Mouse (Mus musculus): Measurements from ENCODE around the gene Mthfr.

The Mthfr gene

DNA sequence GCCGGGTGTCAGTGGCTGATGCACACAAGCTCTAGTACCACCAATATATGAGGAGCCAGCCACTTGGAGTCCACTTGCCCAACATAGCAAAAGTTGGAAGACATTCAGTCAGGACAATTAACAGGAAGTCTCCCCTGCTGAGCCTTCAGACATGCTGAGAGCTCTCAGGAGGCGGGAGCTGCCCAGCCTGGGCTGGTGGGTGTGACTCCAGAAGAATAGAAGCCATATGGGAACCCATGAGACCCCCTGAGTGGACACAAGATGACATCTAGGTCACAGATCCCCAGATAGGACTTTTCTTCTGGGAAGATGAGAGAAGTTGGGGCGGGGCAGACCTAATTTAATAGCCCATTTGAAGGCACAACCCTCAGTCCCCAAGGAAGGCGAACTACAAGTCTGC lies 50.3 kb downstream of the Mthfr start:
- no peak for DNase-seq (ENCODE audit: low read depth, low spot score)

DNA sequence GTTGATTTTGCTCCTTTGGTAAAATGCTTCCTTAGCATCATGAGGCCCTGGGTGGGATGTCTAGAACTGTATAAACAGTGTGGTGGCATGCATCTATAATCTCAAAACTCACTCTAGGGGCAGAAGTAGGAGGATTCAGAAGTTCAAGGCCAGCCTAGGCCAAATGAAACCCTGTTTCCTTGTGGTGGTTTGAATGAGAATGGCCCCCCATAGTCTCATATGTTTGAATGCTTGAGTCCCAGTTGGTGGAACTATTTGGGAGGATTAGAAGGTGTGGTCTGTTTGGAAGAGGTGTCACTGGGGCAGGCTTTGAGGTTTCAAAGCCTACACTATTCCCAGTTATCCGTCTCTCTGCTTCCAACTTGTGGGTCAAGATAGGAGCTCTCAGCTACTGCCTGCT lies 52.3 kb downstream of the Mthfr start:
- no peak for DNase-seq (ENCODE audit: low read depth, low spot score)

DNA sequence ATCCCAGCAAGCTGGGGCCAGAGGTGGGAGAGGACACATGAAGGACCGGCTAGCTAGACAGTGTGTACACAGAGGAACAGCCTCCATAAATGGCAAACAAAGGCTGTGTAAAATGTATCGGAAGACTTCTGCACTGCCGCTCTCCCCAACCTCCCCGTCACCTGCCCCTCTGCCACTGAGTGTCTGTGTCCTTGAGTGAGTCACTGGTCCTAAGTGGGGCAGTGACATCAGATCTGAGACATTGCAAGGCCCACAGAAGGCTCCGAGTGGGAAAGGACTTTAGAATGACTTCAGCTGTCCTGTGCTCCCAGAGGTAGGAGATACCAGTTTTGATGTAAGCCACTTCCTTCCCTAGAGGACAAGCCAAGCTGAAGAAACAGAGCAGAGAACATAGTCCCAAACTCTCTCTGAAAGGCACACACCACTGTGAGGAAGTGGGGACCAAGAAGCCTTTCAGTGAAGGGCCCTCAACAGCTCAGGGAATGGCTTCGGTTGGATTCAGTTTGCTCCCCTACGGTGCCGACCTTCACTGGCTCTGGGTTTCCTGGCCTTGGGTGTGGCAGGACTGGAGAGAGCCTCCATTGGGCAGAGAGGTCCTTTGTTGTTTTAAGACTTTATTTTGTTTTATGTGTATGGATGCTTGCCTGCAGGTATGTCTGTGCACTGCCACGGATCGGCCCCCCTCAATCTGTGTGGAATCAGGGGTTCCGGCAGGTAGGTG lies 53.8 kb downstream of the Mthfr start:
- DNase-seq (ENCODE audit: low read depth, low spot score), result no peak

DNA sequence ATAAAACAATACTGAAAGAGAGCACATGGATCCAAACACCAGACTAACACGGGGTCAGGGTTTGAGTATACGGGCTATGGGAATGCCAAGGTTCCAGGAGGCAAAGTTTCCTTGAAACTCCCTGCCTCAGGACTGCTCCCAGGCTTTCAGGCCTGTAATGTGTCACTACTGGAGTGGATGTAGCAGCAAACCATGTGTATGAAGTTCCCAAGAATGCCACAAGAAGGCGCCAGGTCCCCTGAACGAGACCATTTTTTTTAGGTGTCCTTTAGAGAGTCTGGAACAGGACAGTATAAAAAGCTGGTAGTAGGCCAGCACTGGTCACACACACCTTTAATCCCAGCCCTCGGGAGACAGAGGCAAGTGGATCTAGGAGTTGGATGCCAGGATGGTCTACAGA lies 55.3 kb downstream of the Mthfr start:
- DNase-seq (ENCODE audit: low read depth, low spot score), result no peak

DNA sequence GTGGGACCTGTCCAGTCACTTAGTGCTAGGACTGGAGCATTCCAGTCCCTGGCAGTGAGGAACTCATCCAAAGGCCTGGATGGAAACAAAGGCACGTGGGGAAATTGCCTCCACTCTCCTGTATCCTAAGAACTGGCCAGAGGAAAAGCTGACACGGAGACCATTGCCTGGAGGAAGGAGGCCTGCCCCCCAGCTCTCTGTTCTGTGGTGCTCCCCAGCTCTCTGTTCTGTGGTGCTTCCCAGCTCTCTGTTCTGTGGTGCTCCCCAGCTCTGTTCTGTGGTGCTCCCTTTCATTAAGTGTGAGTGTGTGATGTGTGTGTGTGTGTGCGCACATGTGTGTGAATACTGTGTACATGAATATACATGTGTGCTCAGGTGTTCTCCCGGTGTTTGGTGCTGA lies 56.2 kb downstream of the Mthfr start:
- no peak for DNase-seq (ENCODE audit: low read depth, low spot score)

DNA sequence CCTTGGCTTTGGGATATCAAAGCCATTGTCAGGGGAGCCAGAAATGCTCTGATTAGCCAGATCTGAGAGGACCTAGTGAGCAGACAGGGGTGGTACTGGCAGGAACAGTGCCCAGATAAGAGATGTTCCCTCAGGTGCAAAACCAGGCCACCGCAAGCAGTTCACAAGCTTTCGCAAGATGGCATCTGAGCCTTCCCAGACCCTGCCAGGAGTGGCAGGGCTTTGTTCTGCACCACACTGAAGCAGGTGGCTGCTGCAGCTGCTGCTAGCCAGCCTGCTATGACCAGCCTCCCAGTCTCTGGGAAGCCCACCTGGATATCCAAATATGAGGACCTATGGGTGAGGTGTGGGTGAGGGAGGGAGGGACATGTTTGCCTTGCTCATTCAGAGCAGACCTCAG lies 59.1 kb downstream of the Mthfr start:
- no peak for DNase-seq (ENCODE audit: low read depth, low spot score)

DNA sequence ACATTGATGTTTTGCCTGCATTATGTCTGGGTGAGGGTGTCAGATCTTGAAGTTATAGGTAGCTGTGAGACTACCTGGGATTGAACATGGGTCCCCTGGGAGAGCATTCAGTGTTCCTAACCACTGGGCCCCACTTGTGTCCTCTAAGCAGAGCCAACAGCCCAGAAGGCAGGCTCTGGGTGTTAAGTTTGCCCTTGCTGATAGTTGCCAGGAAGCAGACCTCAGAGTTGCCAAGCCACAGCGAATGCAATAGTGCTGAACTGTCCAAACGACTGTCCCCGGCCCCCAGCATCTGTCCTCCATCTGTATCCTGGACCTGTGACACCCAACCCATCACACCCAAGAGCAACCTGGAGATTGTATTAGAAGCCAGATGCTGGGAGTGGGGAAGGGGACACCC lies 59.8 kb downstream of the Mthfr start:
- no peak for DNase-seq (ENCODE audit: low read depth, low spot score)

DNA sequence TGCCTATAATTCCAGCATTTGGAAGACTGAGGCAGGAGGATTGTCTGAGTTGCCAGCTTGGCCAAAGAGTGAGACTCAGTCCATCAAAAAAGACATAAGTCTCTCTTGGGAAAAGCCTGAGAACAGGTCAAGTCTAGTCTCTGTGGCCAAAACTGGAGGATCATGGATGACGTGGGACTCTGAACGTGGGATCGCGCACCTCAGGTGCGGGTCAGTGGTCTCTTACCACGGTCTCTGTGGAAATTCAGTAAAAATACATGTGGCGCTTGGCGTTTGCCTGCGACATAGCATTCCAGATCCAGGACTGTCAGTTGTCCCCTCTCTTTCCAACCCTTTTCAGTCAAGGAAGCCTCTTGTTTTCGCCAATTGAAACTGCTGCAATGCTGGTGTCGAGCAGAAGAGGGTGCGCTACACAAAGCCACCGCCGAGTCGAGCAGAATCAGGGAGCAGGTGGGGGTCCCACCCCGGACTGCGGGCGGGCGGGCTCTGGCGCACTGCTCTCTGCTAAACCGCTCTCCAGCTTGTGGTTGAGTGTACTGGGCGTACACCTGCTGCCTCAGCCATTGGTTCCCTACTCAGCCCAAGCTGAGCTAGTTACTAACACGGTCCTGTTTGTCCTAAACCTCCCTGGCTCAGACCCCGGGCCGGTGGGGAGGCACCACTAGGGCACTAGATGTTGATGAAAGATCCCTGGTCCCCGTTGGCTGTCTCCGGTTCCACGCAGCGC lies 63.1 kb downstream of the Mthfr start:
- DNase-seq (ENCODE audit: low read depth, low spot score), result no peak

DNA sequence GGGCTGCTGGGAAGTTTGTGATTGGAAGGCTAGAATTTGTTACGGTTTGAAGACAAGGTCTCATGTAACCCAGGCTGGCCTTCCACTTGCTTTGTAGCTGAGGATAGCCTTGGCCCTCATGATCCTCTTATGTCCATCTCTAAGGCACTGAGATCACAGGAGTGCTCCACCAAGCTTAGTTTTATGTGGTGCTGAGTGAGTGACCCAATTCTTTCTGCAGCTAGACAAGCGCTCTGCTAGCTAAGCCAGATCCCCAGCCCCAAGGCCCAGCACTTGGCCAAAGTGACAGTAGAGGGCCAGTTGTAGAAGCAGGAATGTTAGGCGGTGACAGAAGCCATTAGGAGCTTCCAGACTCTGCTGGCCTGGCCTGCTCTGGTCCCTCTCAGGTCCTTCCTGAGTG lies 65.3 kb downstream of the Mthfr start:
- no peak for DNase-seq (ENCODE audit: low read depth, low spot score)

DNA sequence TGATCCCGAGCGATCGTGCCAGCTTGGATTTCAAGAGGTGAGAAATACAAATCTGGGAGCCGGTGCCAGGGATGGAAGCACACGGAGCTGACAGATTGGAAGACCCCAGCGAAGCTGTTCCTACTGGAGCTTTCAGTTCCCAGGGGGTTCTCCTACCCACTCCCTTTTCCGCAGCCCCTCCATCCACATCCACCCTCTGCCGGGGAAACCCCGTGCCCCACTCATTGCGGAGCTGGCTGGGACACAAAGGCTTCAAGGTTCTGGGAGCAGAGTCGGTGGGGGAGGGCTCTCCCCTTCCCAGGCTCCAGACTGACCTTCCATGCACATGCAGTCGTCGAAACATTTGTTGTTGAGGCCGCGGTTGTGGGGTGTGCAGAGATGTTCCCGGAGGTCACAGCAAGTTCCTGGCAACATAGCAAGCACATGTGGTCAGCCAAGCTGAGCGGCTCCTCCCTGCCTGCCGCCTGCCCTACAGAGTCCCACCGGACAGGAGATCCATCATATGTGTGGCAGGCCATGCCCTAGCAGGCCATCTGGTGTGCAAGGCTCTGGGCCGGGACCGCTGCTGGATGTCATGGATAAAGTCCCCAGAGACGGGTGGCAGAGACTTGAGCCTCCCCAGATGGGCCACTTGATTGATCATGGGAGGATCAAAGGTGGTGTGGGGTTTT lies 68.9 kb downstream of the Mthfr start:
- DNase-seq (ENCODE audit: low read depth, low spot score), result no peak

DNA sequence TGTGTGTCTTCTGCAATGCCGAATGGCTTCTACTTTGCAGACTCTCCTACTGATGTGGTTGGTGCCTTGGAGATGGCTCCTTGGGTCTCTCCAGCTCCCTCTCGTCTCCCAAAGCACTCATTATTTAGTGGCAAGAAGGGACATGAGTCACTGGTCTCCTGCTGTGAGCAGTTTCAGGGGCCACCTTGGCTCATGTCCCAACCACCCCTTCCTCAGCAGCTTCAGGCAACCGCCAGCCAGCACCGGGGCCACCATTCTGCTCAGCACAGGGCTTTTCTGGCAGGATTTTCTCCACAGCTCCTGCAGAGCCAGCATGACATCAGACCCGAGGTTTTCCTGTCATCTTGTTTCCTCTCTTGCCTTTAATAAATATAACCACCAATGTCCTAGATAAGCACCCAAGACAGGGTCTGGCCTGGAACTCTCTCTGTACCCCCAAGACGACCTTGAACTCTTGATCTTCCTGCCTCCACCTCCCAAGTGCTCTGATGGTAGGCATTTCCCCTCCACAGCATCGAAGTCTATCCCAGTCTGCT lies 69.8 kb downstream of the Mthfr start:
- DNase-seq (ENCODE audit: low read depth, low spot score), result no peak

Measured in A20 (cell line).